8 mouse cellular contexts compared by ENCODE assay signal in genomic region chr12:79131178-79131675, GRCm38 (mm10). TPM values are rescaled to one million over a fixed set of nuclear protein-coding genes. Genes with fewer than 3 reads are reported as not detected.
DNase-seq lines count a peak whose midpoint lies in the region; ATAC-seq and TF ChIP-seq lines count a peak whose summit lies in the region.

No protein-coding gene starts in this region.

- peak overlapping the region; percentile 61 for H3K4me3 ChIP-seq in testis, adult 2 months (ENCODE audit: control insufficient read depth, low read depth, low read length)
- peak overlapping the region; percentile 43 for H3K4me3 ChIP-seq in intestine, embryonic 15.5 days (replicated peaks)
- H3K4me3 ChIP-seq in neural tube, embryonic 12.5 days, result peak overlapping the region; percentile 45

- no peak for TF ChIP-seq POLR2A in testis, adult 2 months (IDR thresholded peaks at IDR 0.05; ENCODE audit: control insufficient read depth, low read depth, low read length)

- under 1% methylated on average over 22 of the region's 22 CpGs for WGBS in intestine, embryonic 15.5 days
- WGBS in neural tube, embryonic 12.5 days, result under 1% methylated on average over 22 of the region's 22 CpGs

- no peaks in the 10 kb centered on the region for H3K36me3 ChIP-seq in testis, adult 2 months (ENCODE audit: control insufficient read depth, insufficient read depth, low read length)
- no peaks in the 10 kb centered on the region for H3K36me3 ChIP-seq in intestine, embryonic 15.5 days
- H3K36me3 ChIP-seq in neural tube, embryonic 12.5 days, result no peaks in the 10 kb centered on the region

- H3K4me1 ChIP-seq in testis, adult 2 months (ENCODE audit: control insufficient read depth, insufficient read depth, low read length), result peaks cover 11% of the 10 kb centered on the region
- peaks cover 14% of the 10 kb centered on the region for H3K4me1 ChIP-seq in intestine, embryonic 15.5 days (replicated peaks)
- H3K4me1 ChIP-seq in neural tube, embryonic 12.5 days, result peaks cover 9% of the 10 kb centered on the region; the same call in 1 of the 2 replicates

- no peak for ATAC-seq in cerebellum, adult (ENCODE audit: insufficient number of reproducible peaks, low FRiP score, low TSS enrichment)
- ATAC-seq in intestine, embryonic 15.5 days, result no peak
- peak; percentile 48; the same call in 1 of the 2 replicates for ATAC-seq in neural tube, embryonic 12.5 days (ENCODE audit: low FRiP score, low read depth)

- H3K9me3 ChIP-seq in intestine, embryonic 15.5 days, result no peaks in the 10 kb centered on the region
- H3K9me3 ChIP-seq in neural tube, embryonic 12.5 days, result no peaks in the 10 kb centered on the region

- peak; percentile 38 to 41 for DNase-seq in cerebellum, postnatal 14 days
- no peak for DNase-seq in testis, postnatal 10 days (ENCODE audit: low spot score)
- no peak for DNase-seq in ovary, postnatal 14 days (ENCODE audit: low spot score)
- DNase-seq in kidney, postnatal 10 days, result no peak

- H3K27ac ChIP-seq in testis, adult 2 months (ENCODE audit: control insufficient read depth, insufficient read depth, low read depth, low read length), result no peak overlapping the region
- no peak overlapping the region for H3K27ac ChIP-seq in intestine, embryonic 15.5 days
- H3K27ac ChIP-seq in neural tube, embryonic 12.5 days, result no peak overlapping the region

- H3K9ac ChIP-seq in intestine, embryonic 15.5 days, result peak overlapping the region; percentile 20; the same call in 1 of the 2 replicates
- H3K9ac ChIP-seq in neural tube, embryonic 12.5 days, result peak overlapping the region; percentile 53

- TF ChIP-seq CTCF in testis, adult 2 months (IDR thresholded peaks at IDR 0.05; ENCODE audit: control insufficient read depth, insufficient read depth, insufficient replicate concordance, low read depth, low read length), result no peak

- H3K27me3 ChIP-seq in testis, adult 2 months (ENCODE audit: control insufficient read depth, insufficient read depth, low read length), result no peaks in the 10 kb centered on the region
- H3K27me3 ChIP-seq in intestine, embryonic 15.5 days (replicated peaks), result peaks cover 33% of the 10 kb centered on the region
- peaks cover 40% of the 10 kb centered on the region for H3K27me3 ChIP-seq in neural tube, embryonic 12.5 days (replicated peaks)

- peak overlapping the region; percentile 94 for H3K4me2 ChIP-seq in intestine, embryonic 15.5 days (replicated peaks)
- peak overlapping the region; percentile 74 for H3K4me2 ChIP-seq in neural tube, embryonic 12.5 days (replicated peaks)

RNA-seq across cellular contexts. Expression of gene Arg2, which starts 0.7 kb away (rescaled TPM):
- polyA plus RNA-seq in testis, adult 2 months (2012; rRNA removed), result 1.2 and 2.0 TPM in 2 replicates
- polyA plus RNA-seq in intestine, embryonic 15.5 days (2015; fragmentation: Nextera tagmentation; extraction: Ambion mirVana), result 0.55 and 1.1 TPM in 2 replicates
- polyA plus RNA-seq in neural tube, embryonic 12.5 days (2016; fragmentation: Nextera tagmentation; extraction: Ambion mirVana), result 17.1 and 20.2 TPM in 2 replicates

RNA-seq across cellular contexts. Expression of gene Vti1b, which starts 41.2 kb away (rescaled TPM):
- polyA plus RNA-seq in testis, adult 2 months (2012; rRNA removed), result 21.7 and 22.7 TPM in 2 replicates
- polyA plus RNA-seq in intestine, embryonic 15.5 days (2015; fragmentation: Nextera tagmentation; extraction: Ambion mirVana), result 106 and 111 TPM in 2 replicates
- 133 and 135 TPM in 2 replicates for polyA plus RNA-seq in neural tube, embryonic 12.5 days (2016; fragmentation: Nextera tagmentation; extraction: Ambion mirVana)

RNA-seq across cellular contexts. Expression of gene Pigh, which starts 41.8 kb away (rescaled TPM):
- 6.0 and 6.8 TPM in 2 replicates for polyA plus RNA-seq in testis, adult 2 months (2012; rRNA removed)
- polyA plus RNA-seq in intestine, embryonic 15.5 days (2015; fragmentation: Nextera tagmentation; extraction: Ambion mirVana), result 25.4 and 26.0 TPM in 2 replicates
- 24.5 and 26.8 TPM in 2 replicates for polyA plus RNA-seq in neural tube, embryonic 12.5 days (2016; fragmentation: Nextera tagmentation; extraction: Ambion mirVana)

Comparison
In these comparisons a context has a peak if more than half of its experiments do, and no peak if none do; other contexts are left out.
1. DNase-seq: peak in cerebellum, postnatal 14 days (2 of 2); none in testis, postnatal 10 days (single experiment), ovary, postnatal 14 days (single experiment) and kidney, postnatal 10 days (single experiment).
2. Peak in every context shown above with its lines, with median percentiles within 50 percentile points of each other: H3K4me3 ChIP-seq.